17 mouse cellular contexts compared by ENCODE assay signal in the genomic region with DNA sequence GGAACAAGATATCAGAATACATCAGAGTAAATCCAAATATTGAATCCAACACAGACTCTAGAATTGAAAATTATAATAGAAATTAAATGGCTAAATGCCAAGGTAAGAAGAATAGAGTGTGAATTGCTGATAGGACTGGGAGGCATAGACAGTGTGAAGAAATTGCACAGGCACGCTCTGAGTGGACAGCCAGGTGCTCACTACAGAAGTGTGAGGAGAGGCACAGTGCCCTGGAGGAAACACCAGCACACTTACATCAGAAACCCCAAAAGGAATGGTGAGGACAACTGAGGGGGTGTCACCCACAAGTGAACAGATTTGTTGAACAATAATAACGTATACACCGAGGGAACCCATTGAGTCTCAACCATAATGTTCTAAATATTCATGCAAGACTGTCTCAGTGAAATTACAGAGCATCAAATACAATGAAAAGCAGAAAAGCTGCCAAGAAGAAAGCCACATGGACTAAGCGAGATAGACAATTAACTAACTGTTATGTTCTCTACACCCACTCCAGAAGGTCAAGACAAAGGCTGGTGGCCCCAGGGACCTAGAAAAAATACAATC.
"Had no signal": no experiment of that assay in that cellular context is flagged by ENCODE, and none has a peak within 500 bp of the region (broad histone marks: within the 10 kb centered on the region; RNA-seq: fewer than 3 reads in every experiment).

No protein-coding gene starts in this region.

- H3K4me1 ChIP-seq: lung, embryonic 15.5 days; megakaryocyte, embryonic 14.5 days; midbrain, embryonic 15.5 days; neural tube, embryonic 12.5 days; stomach, embryonic 15.5 days had no signal

- H3K27me3 ChIP-seq: lung, embryonic 15.5 days; megakaryocyte, embryonic 14.5 days; midbrain, embryonic 13.5 days; midbrain, embryonic 15.5 days; neural tube, embryonic 12.5 days; stomach, embryonic 15.5 days had no signal

- H3K4me2 ChIP-seq: lung, embryonic 15.5 days; midbrain, embryonic 11.5 days; midbrain, embryonic 13.5 days; midbrain, embryonic 15.5 days; neural tube, embryonic 12.5 days; stomach, embryonic 15.5 days had no signal

- DNase-seq: lung, adult 2 months; lung, postnatal 14 days; lung, postnatal 36 days; right cerebral cortex, postnatal 14 days; thymus, adult 2 months; thymus, postnatal 25 days; thymus, postnatal 4 days had no signal

- ATAC-seq: lung, postnatal 0 days; midbrain, embryonic 13.5 days; midbrain, embryonic 15.5 days had no signal

- H3K36me3 ChIP-seq: lung, embryonic 15.5 days; midbrain, embryonic 13.5 days; midbrain, embryonic 15.5 days; neural tube, embryonic 12.5 days; stomach, embryonic 15.5 days had no signal

- H3K9ac ChIP-seq: lung, embryonic 15.5 days; midbrain, embryonic 13.5 days; midbrain, embryonic 15.5 days; neural tube, embryonic 12.5 days; stomach, embryonic 15.5 days had no signal

- H3K27ac ChIP-seq: lung, embryonic 15.5 days; macrophage; midbrain, embryonic 13.5 days; midbrain, embryonic 15.5 days; neural tube, embryonic 12.5 days; stomach, embryonic 15.5 days; stomach, postnatal 0 days had no signal

- H3K4me3 ChIP-seq: lung, embryonic 15.5 days; megakaryocyte, embryonic 14.5 days; midbrain, embryonic 13.5 days; midbrain, embryonic 15.5 days; neural tube, embryonic 12.5 days; stomach, embryonic 15.5 days had no signal

- H3K9me3 ChIP-seq: lung, embryonic 15.5 days; midbrain, embryonic 13.5 days; midbrain, embryonic 15.5 days; neural tube, embryonic 12.5 days; stomach, embryonic 15.5 days had no signal
